Mouse (Mus musculus): ENCODE measurements around the gene Cd52.

DNA sequence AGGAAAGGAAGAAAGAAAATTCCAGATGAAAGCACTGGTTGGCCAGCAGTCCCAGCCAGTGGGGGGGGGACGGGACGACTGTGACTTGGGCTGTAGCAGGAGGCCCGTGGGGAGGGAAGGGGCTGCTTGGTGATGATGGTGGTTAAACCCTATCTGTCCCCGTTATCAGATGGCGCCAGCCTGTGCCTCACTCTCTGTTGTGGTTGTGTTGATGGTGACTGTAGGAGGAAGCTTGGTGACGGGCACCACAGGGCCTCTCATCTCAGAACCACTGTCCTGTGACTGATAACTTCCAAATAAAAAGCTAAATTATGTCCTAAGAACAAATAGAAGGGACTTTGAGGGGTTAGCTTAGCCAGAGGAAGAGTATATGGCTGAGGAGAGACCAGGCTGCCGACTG, 11.2 kb upstream of the Cd52 start:
- TF ChIP-seq POLR2A (IDR thresholded peaks at IDR 0.05; ENCODE audit: insufficient read depth, low read depth, low read length) (no peak), CTCF (IDR thresholded peaks at IDR 0.05; ENCODE audit: insufficient read depth, low read depth, low read length) (no peak)
